Mouse (Mus musculus) layer of hippocampus, adult 2 months (tissue): ENCODE measurements at regions not wholly inside any gene's neighbourhood (a gene's known extent, or its start where the extent isn't known, plus 50 kb on each side); places are given as distances from the start of the nearest gene placed in this dataset.
A peak's percentile ranks its signal among the peaks of the same experiment; 100 is the strongest.

Source experiments
- DNase-seq, 2 experiments: peaks; one replicate each; pipeline ENCODE4 v3.0.0; 2022; ENCODE audit warnings: low spot score in 2 of 2
- H3K27ac ChIP-seq: fragments of 200-600 bp; 2 replicates; pipeline ENCODE4 v1.8.1; 2022
- H3K4me3 ChIP-seq: fragments of 200-600 bp; 2 replicates; pipeline ENCODE4 v1.8.1; 2022; ENCODE audit warnings: mild to moderate bottlenecking
- CTCF ChIP-seq: fragments of 200-600 bp; conservative IDR thresholded peaks from 2 replicates; pipeline ENCODE4 v1.8.1; 2022; ENCODE audit warnings: antibody characterized with exemption, mild to moderate bottlenecking, moderate library complexity

GRCm38 (mm10) chr13:75523293-75524278, 183.0 kb upstream of the Ell2 start:
- TF ChIP-seq CTCF: no peak
- DNase-seq: no peak
- Histone ChIP-seq H3K4me3 (no peak overlapping the region), H3K27ac (no peak overlapping the region)

GRCm38 (mm10) chr13:75524481-75524880, 182.1 kb upstream of the Ell2 start:
- no peak for TF ChIP-seq CTCF
- DNase-seq: no peak
- Histone ChIP-seq H3K4me3 (no peak overlapping the region), H3K27ac (no peak overlapping the region)

- Histone ChIP-seq H3K4me3 (no peak overlapping the region), H3K27ac (no peak overlapping the region)
- no peak for TF ChIP-seq CTCF
- DNase-seq: no peak
Measured at GRCm38 (mm10) chr13:75531566-75531965, 175.0 kb upstream of the Ell2 start.

GRCm38 (mm10) chr13:75541446-75541845, 165.1 kb upstream of the Ell2 start:
- no peak for TF ChIP-seq CTCF
- H3K27ac ChIP-seq: no peak overlapping the region
- no peak for DNase-seq
- H3K4me3 ChIP-seq: no peak overlapping the region

DNA sequence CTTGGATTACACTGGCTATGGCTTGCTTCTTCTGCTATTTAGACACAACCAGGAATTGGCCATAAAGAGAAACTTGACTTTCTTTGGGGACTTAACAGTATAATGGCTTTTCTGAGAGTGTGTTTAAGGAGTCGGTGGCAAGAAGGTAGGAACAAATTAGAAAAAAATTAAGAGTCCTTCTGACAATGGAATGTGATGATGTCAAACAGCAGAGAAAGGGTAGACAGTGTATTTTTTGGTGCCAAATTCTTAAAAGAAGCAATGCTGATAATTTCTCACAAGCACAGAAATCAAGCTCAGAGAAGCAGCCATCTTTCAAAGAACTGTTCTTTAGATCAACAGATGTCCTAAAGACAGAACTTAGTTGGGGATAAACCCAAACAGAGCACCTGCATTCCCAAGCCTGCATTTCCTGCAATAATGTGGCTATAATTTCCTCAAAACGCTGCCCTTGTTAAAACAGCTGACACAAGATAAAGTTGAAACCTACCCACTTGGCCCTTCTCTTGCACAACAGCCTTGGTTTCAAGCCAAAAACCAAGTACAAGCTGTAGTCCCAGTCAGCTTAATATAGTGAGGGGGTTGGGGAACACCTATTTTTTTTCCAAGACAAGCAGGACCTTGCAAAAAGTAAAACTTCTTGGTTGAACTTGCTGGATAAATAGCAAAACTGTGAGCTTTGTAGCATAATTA, 164.2 kb upstream of the Ell2 start:
- TF ChIP-seq CTCF: no peak
- peak in 1 of 2 experiments; percentile 17 for DNase-seq
- H3K27ac ChIP-seq: no peak overlapping the region
- no peak overlapping the region for H3K4me3 ChIP-seq

DNA sequence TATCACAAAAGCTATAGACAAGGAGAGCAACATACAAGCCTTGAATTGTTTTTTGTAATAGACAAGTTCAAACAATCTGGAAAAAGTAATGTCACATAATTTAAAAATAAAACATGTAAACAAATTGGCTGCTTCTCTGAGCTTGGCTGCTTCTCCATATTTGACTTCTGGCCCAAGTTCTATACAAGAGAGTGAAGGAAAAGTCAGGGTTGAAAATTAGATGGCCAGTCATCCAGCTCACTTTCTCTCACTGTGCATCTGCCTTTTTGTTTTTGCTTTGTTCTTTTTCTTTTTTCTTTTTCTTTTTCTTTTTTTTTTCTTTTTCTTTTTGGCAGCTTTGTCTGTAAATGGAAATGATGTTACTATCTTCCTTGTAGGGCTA, 163.6 kb upstream of the Ell2 start:
- H3K4me3 ChIP-seq: no peak overlapping the region
- no peak for DNase-seq
- TF ChIP-seq CTCF: no peak
- no peak overlapping the region for H3K27ac ChIP-seq

DNA sequence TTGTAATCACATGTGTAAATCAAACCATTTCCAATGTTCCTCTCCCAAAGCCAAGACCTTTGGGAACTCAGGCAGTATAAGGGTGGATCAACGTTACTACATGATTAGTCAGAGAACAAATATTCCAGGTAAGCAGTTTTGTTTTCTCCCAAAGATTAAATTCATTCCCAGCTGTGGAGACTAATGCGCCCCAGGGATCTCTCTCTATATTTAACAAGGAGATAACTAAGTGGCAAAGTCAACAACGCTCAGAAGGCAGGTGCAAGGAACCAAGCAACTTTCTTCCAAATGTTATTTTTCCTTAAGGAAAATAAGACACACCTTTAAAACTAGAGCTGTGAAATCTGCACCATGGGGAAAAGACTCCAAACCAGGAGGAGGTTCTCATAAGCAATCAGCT, 163.0 kb upstream of the Ell2 start:
- H3K4me3 ChIP-seq: no peak overlapping the region
- no peak overlapping the region for H3K27ac ChIP-seq
- DNase-seq: no peak
- TF ChIP-seq CTCF: no peak

DNA sequence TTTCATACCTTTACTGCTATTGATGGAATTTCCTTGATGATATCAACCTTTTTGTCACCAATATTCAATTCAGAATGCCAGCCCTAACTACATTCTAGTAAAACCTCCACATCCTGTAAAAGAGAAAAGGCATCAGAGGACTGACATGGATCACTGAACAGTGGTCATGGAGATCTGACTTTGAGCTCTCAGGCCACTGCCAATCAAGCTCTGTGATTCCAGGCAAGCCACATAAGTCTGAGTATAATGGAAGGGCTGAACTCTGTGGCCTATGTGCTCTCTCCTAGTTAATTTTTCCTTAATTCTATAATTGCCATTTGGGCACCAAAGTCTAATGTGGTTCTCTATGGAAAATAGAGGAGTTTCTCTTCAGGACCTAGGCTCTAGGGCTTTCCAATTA, 161.8 kb upstream of the Ell2 start:
- no peak for DNase-seq
- no peak for TF ChIP-seq CTCF
- H3K4me3 ChIP-seq: no peak overlapping the region

GRCm38 (mm10) chr13:75547791-75548190, 158.8 kb upstream of the Ell2 start:
- TF ChIP-seq CTCF: no peak
- no peak for DNase-seq
- Histone ChIP-seq H3K27ac (no peak overlapping the region), H3K4me3 (no peak overlapping the region)

More for the DNA sequence above, 161.8 kb upstream of the Ell2 start:
- no peak overlapping the region for H3K27ac ChIP-seq

DNA sequence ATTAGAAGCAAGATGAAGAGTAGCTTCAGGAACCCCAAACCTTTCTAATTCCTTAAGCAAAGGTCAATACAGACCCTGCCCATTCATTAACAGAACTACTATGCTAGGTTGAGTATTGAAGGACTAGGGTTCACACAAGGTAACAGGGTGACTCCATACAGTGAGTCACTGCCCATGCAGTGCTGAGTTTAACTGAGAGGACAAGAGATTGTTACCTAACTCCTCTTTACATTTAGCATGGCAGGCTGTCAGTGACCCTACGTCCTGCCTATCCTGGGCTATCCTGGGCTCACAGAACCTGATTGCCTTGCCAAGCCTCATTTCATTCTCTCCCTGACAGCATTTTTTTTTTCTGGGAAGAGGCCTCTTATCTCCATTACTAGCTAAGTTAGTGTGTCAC, 127.6 kb upstream of the Ell2 start:
- no peak for TF ChIP-seq CTCF

GRCm38 (mm10) chr13:75590836-75591235, 115.7 kb upstream of the Ell2 start:
- Histone ChIP-seq H3K27ac (no peak overlapping the region), H3K4me3 (no peak overlapping the region)
- TF ChIP-seq CTCF: no peak
- no peak for DNase-seq

More for the DNA sequence above, 127.6 kb upstream of the Ell2 start:
- H3K27ac ChIP-seq: no peak overlapping the region
- H3K4me3 ChIP-seq: no peak overlapping the region
- no peak for DNase-seq

- no peak for DNase-seq
- no peak overlapping the region for H3K4me3 ChIP-seq
- no peak for TF ChIP-seq CTCF
- no peak overlapping the region for H3K27ac ChIP-seq
Measured at GRCm38 (mm10) chr13:75596856-75597255, 109.7 kb upstream of the Ell2 start.

- no peak for DNase-seq
- TF ChIP-seq CTCF: no peak
- H3K27ac ChIP-seq: no peak overlapping the region
- no peak overlapping the region for H3K4me3 ChIP-seq
Measured at GRCm38 (mm10) chr13:75598186-75598585, 108.4 kb upstream of the Ell2 start.

DNA sequence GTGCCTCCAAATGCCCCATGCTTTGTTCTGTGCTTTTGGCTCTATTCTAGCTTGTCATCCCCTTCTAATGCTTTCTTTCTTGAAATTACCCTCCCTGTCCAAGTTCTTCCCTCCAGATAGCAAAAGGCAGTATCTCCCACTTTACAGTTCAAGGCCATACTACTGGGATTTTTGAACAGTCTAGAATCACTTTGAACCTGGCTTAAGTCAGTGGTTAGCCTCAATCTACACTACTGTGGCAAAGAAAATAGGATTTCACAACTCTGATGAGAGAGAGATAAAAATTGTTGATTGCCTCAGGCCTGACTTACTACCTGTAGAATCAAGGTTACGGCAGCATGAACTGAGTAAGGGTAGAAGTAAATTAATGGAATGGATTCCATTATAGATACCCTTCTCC, 107.9 kb upstream of the Ell2 start:
- Histone ChIP-seq H3K27ac (no peak overlapping the region), H3K4me3 (no peak overlapping the region)
- DNase-seq: no peak
- no peak for TF ChIP-seq CTCF
